Mouse (Mus musculus): ENCODE results near the gene Abca1.

- TF ChIP-seq GATA1 (IDR thresholded peaks at IDR 0.05; ENCODE audit: borderline replicate concordance, low read length) (no peak), FLI1 (IDR thresholded peaks at IDR 0.05; ENCODE audit: low read length) (no peak)
Measured at GRCm38 (mm10) chr4:53159176-53159575, 519 bp downstream of the Abca1 start.
